17 mouse cellular contexts compared by ENCODE assay signal in the genomic region with DNA sequence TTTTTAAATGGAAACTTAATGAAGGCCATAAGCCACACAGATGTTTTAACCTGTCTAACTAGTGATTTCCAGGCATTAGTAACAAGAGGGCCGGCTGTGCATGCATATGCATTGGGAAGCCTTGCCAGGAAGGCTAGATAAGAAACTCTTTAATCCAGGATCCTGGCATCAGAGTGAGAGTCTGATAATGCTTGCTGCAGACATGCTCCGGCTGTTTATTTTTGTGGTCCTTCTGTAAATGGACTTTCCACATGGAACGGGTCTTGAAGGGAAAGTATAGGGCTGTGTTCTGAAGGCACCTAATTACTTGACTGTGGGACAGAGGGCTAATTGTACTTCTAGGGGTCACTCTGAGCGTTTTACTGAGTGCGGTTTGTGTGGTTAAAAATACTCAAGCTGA.
DNase-seq lines count a peak whose midpoint lies in the region; ATAC-seq and TF ChIP-seq lines count a peak whose summit lies in the region.
"Had no signal": no experiment of that assay in that cellular context is flagged by ENCODE, and none has a peak within 500 bp of the region (broad histone marks: within the 10 kb centered on the region; RNA-seq: fewer than 3 reads in every experiment).

No protein-coding gene starts in this region.

- H3K27ac ChIP-seq in embryonic facial prominence, embryonic 11.5 days (replicated peaks; ENCODE audit: low read depth, low read length): no peak overlapping the region
- H3K27ac ChIP-seq in embryonic facial prominence, embryonic 10.5 days (replicated peaks): no peak overlapping the region
- H3K27ac ChIP-seq in heart, postnatal 0 days (ENCODE audit: low read depth): peak overlapping the region; percentile 65; the same call in 1 of the 2 replicates
- no peak overlapping the region for H3K27ac ChIP-seq in heart, embryonic 10.5 days
- peak overlapping the region; percentile 80 for H3K27ac ChIP-seq in limb, embryonic 10.5 days
- H3K27ac ChIP-seq in intestine, embryonic 16.5 days (ENCODE audit: low read length): no peak overlapping the region
- H3K27ac ChIP-seq: hindbrain, postnatal 0 days; left cerebral cortex, adult 2 months; neural tube, embryonic 12.5 days had no signal

- H3K9ac ChIP-seq in embryonic facial prominence, embryonic 11.5 days (replicated peaks; ENCODE audit: low read length): no peak overlapping the region
- no peak overlapping the region for H3K9ac ChIP-seq in heart, postnatal 0 days (replicated peaks; ENCODE audit: low read depth, low read length)
- no peak overlapping the region for H3K9ac ChIP-seq in intestine, embryonic 16.5 days (ENCODE audit: low read depth, low read length)
- H3K9ac ChIP-seq: neural tube, embryonic 12.5 days had no signal

- no peak for TF ChIP-seq CTCF in heart, postnatal 0 days (IDR thresholded peaks at IDR 0.05; ENCODE audit: low read depth)
- TF ChIP-seq CTCF in brain, embryonic 14.5 days (IDR thresholded peaks at IDR 0.05; ENCODE audit: borderline replicate concordance, extremely low read depth, insufficient read depth, insufficient read length): no peak

- no peak for TF ChIP-seq EP300 in heart, postnatal 0 days (IDR thresholded peaks at IDR 0.05; ENCODE audit: low read depth)

- H3K27me3 ChIP-seq in embryonic facial prominence, embryonic 11.5 days (ENCODE audit: control insufficient read depth, insufficient read depth, low read length): no peaks in the 10 kb centered on the region
- H3K27me3 ChIP-seq in embryonic facial prominence, embryonic 10.5 days (replicated peaks; ENCODE audit: low read depth, poor library complexity, severe bottlenecking): no peaks in the 10 kb centered on the region
- no peaks in the 10 kb centered on the region for H3K27me3 ChIP-seq in heart, postnatal 0 days (ENCODE audit: control insufficient read depth, insufficient read depth, low read length)
- H3K27me3 ChIP-seq in heart, embryonic 10.5 days (ENCODE audit: insufficient read depth, poor library complexity, severe bottlenecking): no peaks in the 10 kb centered on the region
- no peaks in the 10 kb centered on the region for H3K27me3 ChIP-seq in limb, embryonic 10.5 days (ENCODE audit: low read depth, poor library complexity, severe bottlenecking)
- no peaks in the 10 kb centered on the region for H3K27me3 ChIP-seq in intestine, embryonic 16.5 days (replicated peaks; ENCODE audit: control insufficient read depth, insufficient read depth, low read length)
- H3K27me3 ChIP-seq: neural tube, embryonic 12.5 days had no signal

- no peak for ATAC-seq in embryonic facial prominence, embryonic 11.5 days (replicated peaks; ENCODE audit: insufficient number of reproducible peaks, low FRiP score, low TSS enrichment, low read depth)
- no peak for ATAC-seq in heart, postnatal 0 days (ENCODE audit: insufficient read depth, low read depth)
- no peak for ATAC-seq in intestine, embryonic 16.5 days
- ATAC-seq: hindbrain, postnatal 0 days had no signal

- H3K36me3 ChIP-seq in embryonic facial prominence, embryonic 11.5 days (replicated peaks; ENCODE audit: control insufficient read depth, insufficient read depth, low read depth, low read length): no peaks in the 10 kb centered on the region
- no peaks in the 10 kb centered on the region for H3K36me3 ChIP-seq in embryonic facial prominence, embryonic 10.5 days (replicated peaks)
- peaks cover 5% of the 10 kb centered on the region; the same call in 1 of the 2 replicates for H3K36me3 ChIP-seq in heart, postnatal 0 days (replicated peaks; ENCODE audit: control insufficient read depth, insufficient read depth, low read length)
- H3K36me3 ChIP-seq in heart, embryonic 10.5 days: no peaks in the 10 kb centered on the region
- H3K36me3 ChIP-seq in limb, embryonic 10.5 days: no peaks in the 10 kb centered on the region
- H3K36me3 ChIP-seq in intestine, embryonic 16.5 days (ENCODE audit: control insufficient read depth, insufficient read depth, low read length): no peaks in the 10 kb centered on the region
- H3K36me3 ChIP-seq: neural tube, embryonic 12.5 days had no signal

- DNase-seq in embryonic facial prominence, embryonic 11.5 days (ENCODE audit: low spot score): peak; percentile 15
- DNase-seq in embryonic facial prominence, embryonic 10.5 days (ENCODE audit: low spot score): no peak
- DNase-seq in heart, postnatal 0 days (ENCODE audit: low spot score): no peak
- DNase-seq in heart, embryonic 10.5 days (ENCODE audit: low spot score): no peak
- DNase-seq in brain, embryonic 14.5 days (ENCODE audit: low read depth): peak; percentile 77
- DNase-seq in limb, embryonic 10.5 days (ENCODE audit: low spot score): no peak
- no peak for DNase-seq in frontal cortex, postnatal 36 days (ENCODE audit: low spot score in 2 of 2)
- DNase-seq: adrenal gland, postnatal 36 days; cerebellum, postnatal 14 days; gastrocnemius, postnatal 36 days; heart, postnatal 14 days; kidney, adult 8-10 months had no signal

- H3K9me3 ChIP-seq in embryonic facial prominence, embryonic 11.5 days (replicated peaks; ENCODE audit: control insufficient read depth, low read length): no peaks in the 10 kb centered on the region
- no peaks in the 10 kb centered on the region for H3K9me3 ChIP-seq in embryonic facial prominence, embryonic 10.5 days
- no peaks in the 10 kb centered on the region for H3K9me3 ChIP-seq in heart, postnatal 0 days (replicated peaks; ENCODE audit: control insufficient read depth, low read length)
- no peaks in the 10 kb centered on the region for H3K9me3 ChIP-seq in heart, embryonic 10.5 days
- H3K9me3 ChIP-seq in limb, embryonic 10.5 days (replicated peaks): no peaks in the 10 kb centered on the region
- no peaks in the 10 kb centered on the region for H3K9me3 ChIP-seq in intestine, embryonic 16.5 days (ENCODE audit: control insufficient read depth, low read length)
- H3K9me3 ChIP-seq: neural tube, embryonic 12.5 days had no signal

- WGBS in embryonic facial prominence, embryonic 11.5 days: 34% methylated on average over 5 of the region's 5 CpGs
- WGBS in embryonic facial prominence, embryonic 10.5 days: 40% methylated on average over 5 of the region's 5 CpGs
- 7% methylated on average over 5 of the region's 5 CpGs for WGBS in heart, postnatal 0 days
- WGBS in heart, embryonic 10.5 days: 12% methylated on average over 5 of the region's 5 CpGs
- 30% methylated on average over 5 of the region's 5 CpGs for WGBS in limb, embryonic 10.5 days
- 50% methylated on average over 5 of the region's 5 CpGs for WGBS in intestine, embryonic 16.5 days

- no peak for TF ChIP-seq POLR2A in brain, embryonic 14.5 days (IDR thresholded peaks at IDR 0.05; ENCODE audit: borderline replicate concordance, extremely low read depth, insufficient read depth, insufficient read length, poor library complexity, severe bottlenecking)

- no peak overlapping the region for H3K4me2 ChIP-seq in embryonic facial prominence, embryonic 11.5 days (ENCODE audit: low read depth, low read length)
- no peak overlapping the region for H3K4me2 ChIP-seq in heart, postnatal 0 days (ENCODE audit: low read depth, low read length)
- H3K4me2 ChIP-seq in intestine, embryonic 16.5 days (ENCODE audit: low read depth, low read length): no peak overlapping the region
- H3K4me2 ChIP-seq: liver, embryonic 11.5 days; neural tube, embryonic 12.5 days had no signal

- H3K4me3 ChIP-seq in embryonic facial prominence, embryonic 11.5 days (ENCODE audit: low read depth, low read length): no peak overlapping the region
- H3K4me3 ChIP-seq in embryonic facial prominence, embryonic 10.5 days: no peak overlapping the region
- H3K4me3 ChIP-seq in heart, postnatal 0 days (ENCODE audit: low read depth, low read length): no peak overlapping the region
- H3K4me3 ChIP-seq in heart, embryonic 10.5 days: no peak overlapping the region
- no peak overlapping the region for H3K4me3 ChIP-seq in limb, embryonic 10.5 days
- H3K4me3 ChIP-seq in intestine, embryonic 16.5 days (ENCODE audit: low read length): no peak overlapping the region
- H3K4me3 ChIP-seq: left cerebral cortex, adult 2 months; neural tube, embryonic 12.5 days had no signal

- no peaks in the 10 kb centered on the region for H3K4me1 ChIP-seq in embryonic facial prominence, embryonic 11.5 days (ENCODE audit: control insufficient read depth, insufficient read depth, low read length)
- H3K4me1 ChIP-seq in embryonic facial prominence, embryonic 10.5 days: peaks cover 9% of the 10 kb centered on the region; the same call in 1 of the 2 replicates
- peaks cover 27% of the 10 kb centered on the region for H3K4me1 ChIP-seq in heart, postnatal 0 days (ENCODE audit: control insufficient read depth, insufficient read depth)
- H3K4me1 ChIP-seq in heart, embryonic 10.5 days: peaks cover 10% of the 10 kb centered on the region
- peaks cover 20% of the 10 kb centered on the region for H3K4me1 ChIP-seq in limb, embryonic 10.5 days
- no peaks in the 10 kb centered on the region for H3K4me1 ChIP-seq in intestine, embryonic 16.5 days (ENCODE audit: control insufficient read depth, insufficient read depth, low read length)
- H3K4me1 ChIP-seq: neural tube, embryonic 12.5 days had no signal

Comparison
In these comparisons a context has a peak if more than half of its experiments do, and no peak if none do; other contexts are left out.
1. DNase-seq: peak in embryonic facial prominence, embryonic 11.5 days (single experiment) and brain, embryonic 14.5 days (single experiment); none in embryonic facial prominence, embryonic 10.5 days (single experiment), heart, postnatal 0 days (single experiment), heart, embryonic 10.5 days (single experiment), limb, embryonic 10.5 days (single experiment) and frontal cortex, postnatal 36 days (0 of 2).
2. H3K27ac ChIP-seq: peak in heart, postnatal 0 days (single experiment) and limb, embryonic 10.5 days (single experiment); none in embryonic facial prominence, embryonic 11.5 days (single experiment), embryonic facial prominence, embryonic 10.5 days (single experiment), heart, embryonic 10.5 days (single experiment) and intestine, embryonic 16.5 days (single experiment).